Mouse (Mus musculus) cortical plate, adult 2 months (tissue): Measurements from ENCODE around the gene Ufsp2.

Experiments used
- CTCF ChIP-seq: fragments of 200-500 bp; IDR thresholded peaks from 2 replicates; pipeline ENCODE4 v1.5.1; 2011; ENCODE audit warnings: mild to moderate bottlenecking, control low read depth, low read length; ENCODE audit not compliant: insufficient read depth; ENCODE audit errors: extremely low read depth
- POLR2A ChIP-seq: fragments of 200-500 bp; IDR thresholded peaks from 2 replicates; pipeline ENCODE4 v1.6.1; 2011; ENCODE audit warnings: mild to moderate bottlenecking, low read length, control low read depth; ENCODE audit not compliant: insufficient read depth; ENCODE audit errors: extremely low read depth

DNA sequence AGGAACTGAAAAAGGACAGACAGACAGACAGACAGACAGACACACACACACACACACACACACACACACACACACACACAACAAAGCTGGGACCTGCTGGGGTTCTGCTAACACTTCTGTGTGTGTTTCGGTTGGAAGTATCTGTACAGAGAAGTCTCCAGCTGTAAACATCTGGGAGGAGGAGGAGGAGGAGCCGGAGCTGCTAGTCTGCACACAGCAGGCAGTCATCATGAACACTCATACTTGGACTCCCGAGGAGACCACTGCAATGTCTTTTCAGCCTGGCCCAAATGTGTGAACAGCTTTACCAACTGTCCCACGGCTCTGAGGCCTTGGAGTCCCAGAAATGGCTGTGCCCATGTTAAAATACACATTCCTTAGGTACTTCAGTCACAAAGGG is 49.1 kb downstream of the Ufsp2 start:
- TF ChIP-seq POLR2A (no peak), CTCF (no peak)
